Mouse (Mus musculus) urinary bladder, adult 2 months (tissue): ENCODE data around the gene Ctsk. TPM values are rescaled to one million over a fixed set of nuclear protein-coding genes. Genes with fewer than 3 reads are reported as not detected.

Source experiments
- DNase-seq: peaks from one replicate; pipeline ENCODE4 v3.0.0; 2022; ENCODE audit warnings: low spot score
- polyA plus RNA-seq: library from polyadenylated mRNA; depleted of rRNA; stranded (reverse); fragments of >200 nt; gene quantifications from 2 replicates; pipeline ENCODE4 v1.2.3, GENCODE M21; 2012; rRNA removed

Gene Ctsk
- 96.1 and 119 TPM in 2 replicates for polyA plus RNA-seq

DNA sequence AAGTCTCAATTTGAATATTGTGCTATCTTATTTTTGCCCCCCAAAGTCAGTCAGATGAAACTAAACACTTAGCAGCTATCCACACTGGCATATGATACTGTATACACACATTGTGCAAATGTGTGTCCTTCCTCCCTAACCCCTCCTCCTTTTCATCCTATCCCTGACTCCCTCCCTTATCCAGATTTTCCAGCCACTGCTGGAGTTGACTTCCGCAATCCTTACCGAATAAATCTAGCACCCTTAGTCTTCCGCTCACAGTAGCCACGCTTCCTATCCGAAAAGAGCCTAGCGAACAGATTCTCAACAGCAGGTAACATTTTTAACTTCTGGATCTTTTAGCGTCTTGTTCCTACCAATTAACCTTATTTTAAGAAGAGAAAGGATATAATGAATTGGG, at the start of gene Ctsk:
Ctsk (plus strand) TSS at position 233 of the 400 bp plus-strand sequence.
- DNase-seq, result no peak

GRCm38 (mm10) chr3:95450408-95450807, 48.6 kb upstream of the Ctsk start:
- DNase-seq, result no peak

DNA sequence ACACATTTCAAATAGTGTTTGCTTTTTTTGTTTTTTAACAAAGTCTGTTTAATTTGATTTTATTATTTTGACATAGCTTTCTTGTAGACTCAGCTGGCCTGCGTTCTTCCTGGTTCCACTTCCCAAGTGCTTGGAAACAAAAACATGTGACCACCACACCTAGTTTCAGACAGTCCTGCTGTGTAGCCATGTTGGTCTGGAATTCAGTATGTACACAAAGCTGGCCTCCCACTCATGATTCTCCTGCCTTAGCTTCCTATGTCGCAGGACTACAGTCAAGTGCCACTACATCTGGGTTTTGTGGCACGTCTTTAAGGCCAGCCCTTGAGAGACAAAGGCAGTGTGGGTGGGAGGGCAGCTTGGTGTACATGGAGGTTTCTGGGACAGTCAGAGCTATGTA, 48.1 kb upstream of the Ctsk start:
- DNase-seq, result no peak

DNA sequence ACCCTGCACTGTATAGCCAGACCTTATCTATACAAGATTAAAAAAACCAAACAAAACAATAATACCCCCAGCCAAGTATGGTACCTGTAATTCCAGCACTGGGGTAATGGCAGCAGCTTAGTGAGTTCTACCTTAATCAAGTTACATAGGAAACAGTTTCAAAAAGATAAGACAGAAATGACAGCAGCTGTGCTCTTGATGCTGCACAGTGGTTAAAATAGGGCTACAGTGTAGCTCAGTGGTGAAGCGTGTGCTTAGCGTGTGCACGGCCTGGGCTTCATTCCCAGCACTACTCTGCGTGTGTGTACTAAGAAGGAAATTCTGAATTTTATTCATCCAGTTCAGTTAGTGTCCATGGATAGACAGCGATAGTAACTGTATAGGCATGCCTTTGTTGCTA, 42.7 kb upstream of the Ctsk start:
- DNase-seq, result no peak

GRCm38 (mm10) chr3:95457758-95458157, 41.3 kb upstream of the Ctsk start:
- DNase-seq, result no peak

DNA sequence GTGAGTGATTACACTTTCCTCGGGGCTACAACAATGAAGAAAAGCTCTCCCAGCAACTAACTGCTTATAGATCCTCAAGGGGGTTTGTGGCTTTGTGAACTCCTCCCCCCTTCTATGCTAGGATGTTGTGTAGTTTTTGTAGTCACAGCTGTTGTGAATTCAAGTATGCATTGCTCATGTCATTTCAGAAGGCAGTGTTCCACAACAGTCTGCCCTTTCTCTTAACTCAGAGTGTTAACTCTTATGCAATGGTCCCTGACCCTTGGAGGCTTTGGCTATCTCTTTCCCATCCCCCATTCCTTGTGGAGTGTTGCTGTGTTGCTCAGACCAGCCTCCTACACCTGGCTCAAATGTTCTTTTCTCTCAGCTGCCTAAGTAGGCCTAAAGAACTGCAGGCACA, 39.7 kb upstream of the Ctsk start:
- DNase-seq, result no peak

GRCm38 (mm10) chr3:95463852-95464251, 35.2 kb upstream of the Ctsk start:
- DNase-seq, result no peak

DNA sequence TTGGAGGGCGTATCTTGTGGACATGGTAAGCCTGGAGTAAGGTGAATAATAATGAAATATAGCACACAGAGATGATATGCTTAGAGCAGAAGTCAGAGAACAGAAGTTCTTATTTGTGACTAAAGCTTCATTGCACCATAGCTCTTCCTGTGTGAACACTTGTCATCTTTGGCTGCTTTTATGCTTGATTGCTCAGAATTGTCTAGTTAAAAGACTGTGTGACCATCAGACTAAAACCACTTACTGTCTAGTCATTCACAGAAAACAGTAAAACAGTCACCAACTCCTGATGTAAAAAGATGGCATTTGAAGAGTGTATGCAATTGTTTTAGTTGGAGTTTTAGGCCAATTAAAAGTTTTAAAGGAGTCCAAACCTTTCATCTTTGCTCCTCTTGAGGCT, 20.1 kb upstream of the Ctsk start:
- DNase-seq, result no peak

- DNase-seq, result no peak
Measured at GRCm38 (mm10) chr3:95486421-95486820, 12.6 kb upstream of the Ctsk start.

- DNase-seq, result no peak
Measured at GRCm38 (mm10) chr3:95488679-95489078, 10.4 kb upstream of the Ctsk start.

- no peak for DNase-seq
Measured at GRCm38 (mm10) chr3:95490238-95490637, 8.8 kb upstream of the Ctsk start.

- DNase-seq, result no peak
Measured at GRCm38 (mm10) chr3:95494342-95494741, 4.7 kb upstream of the Ctsk start.

- no peak for DNase-seq
Measured at GRCm38 (mm10) chr3:95498229-95498628, 827 bp upstream of the Ctsk start.

GRCm38 (mm10) chr3:95499496-95500140, 562 bp downstream of the Ctsk start:
- no peak for DNase-seq

GRCm38 (mm10) chr3:95502312-95502711, 3.3 kb downstream of the Ctsk start:
- no peak for DNase-seq

DNA sequence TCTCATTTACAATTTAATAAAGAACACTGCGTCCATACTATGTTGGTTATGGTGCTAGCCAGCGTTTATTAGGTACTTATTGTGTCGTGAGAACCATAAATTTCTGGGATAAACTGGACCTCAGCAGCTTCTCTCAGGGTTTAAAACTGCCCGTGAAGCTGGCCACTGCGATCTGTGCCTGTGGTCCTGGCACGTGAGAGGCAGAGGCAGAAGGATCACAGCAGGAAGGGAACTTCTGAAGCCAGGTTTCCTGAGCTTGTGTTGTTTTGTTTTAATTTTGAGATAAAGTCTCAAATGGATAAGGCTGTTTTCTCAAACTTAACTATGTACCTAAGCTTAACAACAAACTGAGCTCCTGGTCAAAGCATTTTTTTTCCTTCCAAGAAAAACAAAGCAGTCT, 10.3 kb downstream of the Ctsk start:
- no peak for DNase-seq

GRCm38 (mm10) chr3:95511611-95512180, 12.6 kb downstream of the Ctsk start:
- no peak for DNase-seq

DNA sequence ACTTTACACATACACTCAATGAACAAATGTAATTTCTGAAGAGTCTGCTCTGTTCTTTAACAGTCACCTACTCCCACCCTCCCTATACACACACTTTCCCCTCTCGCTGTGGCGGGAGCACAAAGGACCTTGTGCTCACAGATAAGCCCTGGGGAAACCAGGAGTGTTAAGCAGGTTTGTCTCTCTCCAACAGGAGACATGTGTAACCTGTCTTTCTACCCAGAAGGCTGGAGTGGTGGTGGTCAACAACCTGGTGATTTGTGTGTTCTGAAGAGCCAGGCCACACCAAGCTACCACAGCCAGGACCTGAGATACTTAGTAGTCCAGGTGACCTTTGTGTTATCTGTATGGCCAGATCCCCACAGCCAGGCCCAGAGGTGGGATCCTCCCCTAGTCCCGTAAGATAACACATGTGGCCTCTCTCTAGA, 17.6 kb downstream of the Ctsk start:
- no peak for DNase-seq

DNA sequence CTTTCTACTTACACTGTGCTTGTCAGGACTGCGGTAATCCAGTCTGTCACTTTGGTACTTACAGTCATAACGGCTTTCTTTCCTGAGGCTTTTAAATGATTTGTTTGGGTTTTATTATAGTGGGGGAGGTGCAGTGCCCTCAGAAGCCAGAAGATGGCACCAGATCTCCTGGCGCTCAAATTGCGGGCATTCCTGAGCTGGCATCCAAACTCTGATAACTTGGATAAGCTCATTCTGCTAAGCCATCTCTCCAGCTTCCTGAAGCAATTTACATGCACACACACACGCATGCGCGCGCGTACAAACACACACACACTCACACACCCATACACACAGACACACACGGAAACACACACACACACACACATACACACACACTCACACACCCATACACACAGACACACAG, 18.4 kb downstream of the Ctsk start:
- DNase-seq, result peak; percentile 33

DNA sequence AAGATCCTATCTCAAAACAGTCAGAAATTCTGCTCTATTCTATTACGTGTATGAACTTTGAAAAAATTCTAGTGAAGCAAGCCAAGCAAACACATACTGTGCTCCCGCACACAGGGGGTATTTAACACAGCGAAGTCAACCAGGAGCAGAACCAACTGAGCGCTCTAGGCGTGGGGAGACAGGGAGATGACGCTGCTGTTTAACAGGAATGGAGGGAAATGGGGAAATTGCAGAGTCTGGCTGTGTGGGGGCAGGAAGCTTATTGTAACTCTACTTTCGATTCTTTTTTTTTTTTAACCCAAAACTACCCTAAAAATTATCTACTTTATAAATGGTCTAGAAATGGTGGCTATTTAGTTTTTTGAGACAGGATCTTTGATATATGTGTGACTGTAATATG, 19.8 kb downstream of the Ctsk start:
- DNase-seq, result no peak

DNA sequence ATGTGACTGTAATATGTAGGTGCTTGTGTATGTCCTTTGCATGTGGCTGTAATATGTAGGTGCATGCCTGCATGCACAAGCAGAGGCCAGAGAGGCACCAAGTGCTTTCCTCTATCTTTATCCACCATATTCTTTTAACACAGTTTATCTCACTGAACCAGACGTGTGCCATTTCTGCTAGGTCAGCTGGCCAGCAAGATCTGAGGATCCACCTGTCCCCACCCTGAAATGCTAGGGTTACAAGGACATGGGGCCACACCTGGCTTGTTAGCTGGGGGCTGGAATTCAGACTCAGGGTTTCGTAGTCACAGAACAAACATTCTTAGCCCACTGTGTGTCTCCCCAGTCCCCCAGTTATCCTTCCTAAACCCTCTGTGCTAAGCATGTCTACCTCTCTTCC, 20.3 kb downstream of the Ctsk start:
- DNase-seq, result no peak

DNA sequence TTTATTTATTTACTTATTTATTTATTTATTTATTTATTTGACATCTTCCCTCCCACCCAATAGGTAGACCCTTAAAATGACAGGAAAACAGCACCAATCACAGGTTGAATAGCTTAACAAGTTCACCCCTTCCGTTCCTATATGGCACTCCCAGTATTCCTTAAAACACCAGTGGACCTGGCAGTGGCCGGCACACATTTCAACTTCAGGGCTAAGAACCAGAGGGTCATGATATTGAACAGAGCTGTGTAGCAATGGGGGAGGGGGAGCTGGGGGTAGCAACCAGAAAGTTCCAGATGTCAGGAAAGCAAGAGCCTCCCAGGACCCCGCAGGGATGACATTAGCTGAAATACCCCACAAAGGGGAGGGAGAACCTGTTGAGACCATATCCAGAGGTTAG, 21.0 kb downstream of the Ctsk start:
- no peak for DNase-seq

GRCm38 (mm10) chr3:95521168-95521567, 22.1 kb downstream of the Ctsk start:
- DNase-seq, result no peak

DNA sequence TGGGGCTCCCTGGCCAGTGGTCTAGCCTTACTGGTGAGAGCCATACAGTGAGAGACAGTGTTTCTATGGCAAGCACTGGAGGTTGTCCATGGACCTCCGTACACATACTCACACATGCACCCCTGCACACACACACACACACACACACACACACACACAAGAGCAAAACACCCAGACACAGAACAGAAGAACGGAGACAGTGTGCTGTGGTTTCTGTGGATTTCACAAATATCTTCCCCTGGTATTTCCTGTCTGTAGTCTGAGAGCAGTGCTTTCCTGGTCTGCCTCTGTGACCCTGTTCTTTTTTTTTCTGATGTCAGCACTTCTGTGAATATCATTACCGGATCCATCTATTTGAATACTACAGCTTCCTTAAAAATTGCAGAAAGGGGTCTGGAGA, 24.6 kb downstream of the Ctsk start:
- DNase-seq, result no peak
